Mouse (Mus musculus) hindbrain, embryonic 14.5 days (tissue): ENCODE measurements at regions not wholly inside any gene's neighbourhood (a gene's known extent, or its start where the extent isn't known, plus 50 kb on each side); places are given as distances from the start of the nearest gene placed in this dataset.

ENCODE experiments used
- ATAC-seq: fragments of 200-750 bp; cut with Nextera tagmentation; 2 replicates; pipeline ENCODE4 v1.8.0; 2017; ENCODE audit warnings: moderate number of reproducible peaks, mild to moderate bottlenecking, moderate TSS enrichment, moderate library complexity; ENCODE audit not compliant: low FRiP score
- DNase-seq: peaks from one replicate; pipeline ENCODE4 v3.0.0-alpha.2; 2015; ENCODE audit warnings: low spot score
- H3K27ac ChIP-seq: fragments of 300-500 bp; sonication (generic); 2 replicates; pipeline ENCODE4 v1.5.1; 2014; ENCODE audit warnings: mild to moderate bottlenecking, moderate library complexity
- H3K27me3 ChIP-seq: fragments of 300-500 bp; sonication (generic); 2 replicates; pipeline ENCODE4 v1.6.1; 2014; ENCODE audit warnings: mild to moderate bottlenecking, low read length, mixed read lengths; ENCODE audit not compliant: control insufficient read depth, insufficient read depth
- H3K36me3 ChIP-seq: fragments of 300-500 bp; sonication (generic); replicated peaks from 2 replicates; pipeline ENCODE4 v1.6.1; 2014; ENCODE audit not compliant: control insufficient read depth, insufficient read depth
- H3K4me1 ChIP-seq: fragments of 300-500 bp; sonication (generic); replicated peaks from 2 replicates; pipeline ENCODE4 v1.6.1; 2014; ENCODE audit warnings: antibody characterized with exemption, low read length, mixed read lengths; ENCODE audit not compliant: control insufficient read depth, insufficient read depth
- H3K4me2 ChIP-seq: fragments of 300-500 bp; sonication (generic); replicated peaks from 2 replicates; pipeline ENCODE4 v1.6.1; 2014; ENCODE audit warnings: mild to moderate bottlenecking, moderate library complexity
- H3K4me3 ChIP-seq: fragments of 300-500 bp; sonication (generic); replicated peaks from 2 replicates; pipeline ENCODE4 v1.5.1; 2014; ENCODE audit warnings: mild to moderate bottlenecking, low read length
- H3K9ac ChIP-seq: fragments of 300-500 bp; sonication (generic); 2 replicates; pipeline ENCODE4 v1.6.1; 2014
- H3K9me3 ChIP-seq: fragments of 300-500 bp; sonication (generic); 2 replicates; pipeline ENCODE4 v1.6.1; 2016; ENCODE audit warnings: low read length; ENCODE audit not compliant: control insufficient read depth
- WGBS: fragments of 180-500 bp; shearing (Covaris S2); extraction: QIAGEN DNeasy Blood & Tissue Kit; methylation state at CpG from one replicate; pipeline ENCODE4 v1.1.7; 2014; 5-methylcytosine and 5-hydroxymethylcytosine counted together

DNA sequence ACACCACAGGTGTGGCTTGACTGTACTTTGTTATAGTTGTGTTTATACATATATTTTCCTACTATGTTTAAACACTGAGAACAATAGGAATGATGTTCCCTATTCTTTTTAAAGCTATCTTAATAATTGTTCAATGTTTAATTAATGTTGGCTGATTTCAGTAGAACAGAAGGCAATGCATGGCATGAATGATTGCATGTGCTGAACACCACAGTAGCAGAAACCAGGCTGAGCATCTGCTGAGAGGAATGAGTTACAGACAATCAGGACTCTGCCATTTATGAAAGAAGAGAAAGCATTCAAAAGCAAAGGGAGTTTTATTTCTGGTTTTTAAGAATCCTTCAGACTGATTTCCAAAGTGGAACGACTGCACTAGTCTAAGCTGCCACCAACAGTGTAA lies 794.4 kb upstream of the Intu start:
- no peaks in the 10 kb centered on the region for H3K27me3 ChIP-seq
- no peaks in the 10 kb centered on the region for H3K4me1 ChIP-seq
- no peak overlapping the region for H3K27ac ChIP-seq
- H3K4me2 ChIP-seq = no peak overlapping the region
- WGBS = 69% methylated on average over 1 of the region's 1 CpGs
- H3K36me3 ChIP-seq = no peaks in the 10 kb centered on the region
- no peak for ATAC-seq
- no peak for DNase-seq
- H3K9ac ChIP-seq = no peak overlapping the region
- H3K4me3 ChIP-seq = no peak overlapping the region
- no peaks in the 10 kb centered on the region for H3K9me3 ChIP-seq

DNA sequence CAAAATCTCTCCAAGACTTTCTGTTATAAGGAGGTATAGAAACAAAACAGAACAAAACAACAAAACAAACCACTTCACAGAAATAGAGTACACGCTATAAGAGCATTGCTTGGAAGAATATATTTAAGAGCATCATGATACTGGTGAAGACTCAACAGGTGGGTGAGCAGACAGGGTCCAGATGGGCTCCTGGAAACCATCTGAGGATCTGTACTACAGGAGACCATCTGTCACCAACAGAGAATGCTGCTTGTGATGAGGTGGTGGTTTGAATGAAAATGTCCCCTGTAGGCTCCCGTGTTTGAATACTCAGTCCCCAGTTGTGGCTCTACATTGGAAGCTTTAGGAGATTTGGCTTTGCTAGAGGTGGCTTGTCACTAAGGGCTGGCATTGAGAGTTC lies 785.1 kb upstream of the Intu start:
- WGBS = 77% methylated on average over 2 of the region's 2 CpGs
- H3K27ac ChIP-seq = no peak overlapping the region
- no peak for DNase-seq
- no peak overlapping the region for H3K4me2 ChIP-seq
- H3K4me1 ChIP-seq = no peaks in the 10 kb centered on the region
- ATAC-seq = no peak
- no peaks in the 10 kb centered on the region for H3K36me3 ChIP-seq
- no peaks in the 10 kb centered on the region for H3K9me3 ChIP-seq
- H3K9ac ChIP-seq = no peak overlapping the region
- no peaks in the 10 kb centered on the region for H3K27me3 ChIP-seq
- no peak overlapping the region for H3K4me3 ChIP-seq

DNA sequence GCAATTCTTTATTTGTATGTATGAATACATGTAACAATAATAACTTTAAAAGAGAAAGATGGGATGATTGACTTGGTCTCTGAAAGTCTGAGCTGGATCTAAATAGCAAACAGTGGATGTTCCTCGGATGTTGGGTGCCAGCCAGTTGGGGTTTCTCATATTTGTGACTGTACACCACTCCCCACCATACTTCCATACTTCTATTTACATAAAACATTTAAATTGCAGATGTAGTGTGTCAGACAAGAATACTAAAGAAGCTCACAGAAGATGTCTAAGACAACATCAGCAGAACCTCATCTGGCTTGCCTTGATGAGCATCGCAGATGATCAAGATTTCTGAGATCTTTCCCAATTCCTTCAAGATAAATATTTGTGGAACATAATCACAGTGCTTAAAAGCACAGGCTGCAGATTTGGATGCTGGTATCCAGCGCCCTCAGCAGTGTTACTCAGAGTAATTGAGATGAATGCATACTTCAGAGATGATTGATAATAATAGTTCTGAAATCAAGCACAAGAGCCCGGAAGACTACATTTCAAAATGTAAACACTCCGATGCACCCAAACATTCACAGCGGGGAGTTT lies 762.0 kb upstream of the Intu start:
- Histone ChIP-seq H3K9ac (no peak overlapping the region), H3K4me3 (no peak overlapping the region), H3K4me2 (no peak overlapping the region), H3K9me3 (no peaks in the 10 kb centered on the region), H3K4me1 (no peaks in the 10 kb centered on the region), H3K27ac (no peak overlapping the region), H3K27me3 (no peaks in the 10 kb centered on the region), H3K36me3 (no peaks in the 10 kb centered on the region)
- DNase-seq (no peak), ATAC-seq (no peak)
- 87% methylated on average over 6 of the region's 6 CpGs for WGBS

GRCm38 (mm10) chr3:39776278-39777039 lies 754.6 kb upstream of the Intu start:
- 91% methylated on average over 7 of the region's 7 CpGs for WGBS
- Histone ChIP-seq H3K9ac (no peak overlapping the region), H3K27me3 (no peaks in the 10 kb centered on the region), H3K36me3 (no peaks in the 10 kb centered on the region), H3K9me3 (no peaks in the 10 kb centered on the region), H3K4me3 (no peak overlapping the region), H3K27ac (no peak overlapping the region), H3K4me1 (no peaks in the 10 kb centered on the region), H3K4me2 (no peak overlapping the region)
- ATAC-seq (no peak), DNase-seq (no peak)

DNA sequence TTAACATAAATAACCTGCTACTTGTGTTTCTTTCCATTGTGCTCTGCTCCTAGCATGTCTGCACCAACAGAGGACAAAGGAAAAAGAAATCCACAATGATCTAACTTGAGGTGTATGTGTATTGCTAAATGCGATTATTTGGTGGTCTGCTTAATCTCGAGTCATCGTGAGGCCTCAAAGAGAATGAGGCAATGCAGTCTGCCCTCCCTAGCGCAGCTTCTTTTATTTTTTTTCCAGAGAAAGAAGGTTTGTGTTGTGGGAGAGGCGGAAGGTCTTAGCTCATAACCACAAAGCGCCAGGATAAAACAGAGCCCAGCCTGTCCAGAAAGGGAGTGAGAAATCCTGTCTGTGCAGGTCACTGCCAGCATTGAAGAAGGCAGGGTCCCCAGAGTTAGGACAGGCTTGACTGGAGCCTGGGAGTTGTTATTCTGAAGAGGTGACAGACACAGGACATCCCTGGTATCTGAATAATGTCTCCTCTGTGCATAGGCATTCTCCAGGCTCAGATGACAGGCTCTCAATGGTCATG lies 751.3 kb upstream of the Intu start:
- WGBS = 57% methylated on average over 6 of the region's 6 CpGs
- ATAC-seq = no peak

GRCm38 (mm10) chr3:39780270-39780669 lies 750.8 kb upstream of the Intu start:
- Histone ChIP-seq H3K27me3 (no peaks in the 10 kb centered on the region), H3K4me2 (no peak overlapping the region), H3K36me3 (no peaks in the 10 kb centered on the region), H3K27ac (no peak overlapping the region), H3K9me3 (no peaks in the 10 kb centered on the region), H3K9ac (no peak overlapping the region), H3K4me1 (no peaks in the 10 kb centered on the region), H3K4me3 (no peak overlapping the region)
- no peak for ATAC-seq
- no peak for DNase-seq
- 54% methylated on average over 5 of the region's 5 CpGs for WGBS

More for the DNA sequence above, 751.3 kb upstream of the Intu start:
- no peaks in the 10 kb centered on the region for H3K9me3 ChIP-seq
- H3K27ac ChIP-seq = no peak overlapping the region
- DNase-seq = no peak
- no peaks in the 10 kb centered on the region for H3K4me1 ChIP-seq
- no peaks in the 10 kb centered on the region for H3K36me3 ChIP-seq
- no peaks in the 10 kb centered on the region for H3K27me3 ChIP-seq
- H3K4me2 ChIP-seq = no peak overlapping the region
- no peak overlapping the region for H3K4me3 ChIP-seq
- H3K9ac ChIP-seq = no peak overlapping the region

DNA sequence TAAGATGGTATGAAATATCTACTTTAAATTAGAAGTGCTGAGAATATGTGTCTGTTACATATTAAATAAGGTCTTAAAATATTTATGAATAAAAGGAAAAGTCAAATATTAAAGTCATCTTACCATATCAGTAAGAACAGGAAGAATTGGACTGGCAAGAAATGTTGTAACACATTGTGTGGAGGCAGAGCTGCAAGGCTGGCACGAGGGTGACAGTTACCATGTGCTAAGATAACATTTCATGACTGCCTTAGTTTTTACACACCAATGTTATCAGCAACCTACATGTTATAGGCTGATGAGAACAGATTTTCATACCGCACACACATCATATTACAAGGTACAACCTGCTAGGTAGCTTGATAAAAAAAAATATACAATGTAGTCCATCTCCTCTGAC lies 746.2 kb upstream of the Intu start:
- no peak overlapping the region for H3K4me2 ChIP-seq
- H3K36me3 ChIP-seq = no peaks in the 10 kb centered on the region
- H3K9ac ChIP-seq = no peak overlapping the region
- H3K9me3 ChIP-seq = no peaks in the 10 kb centered on the region
- H3K27me3 ChIP-seq = no peaks in the 10 kb centered on the region
- no peaks in the 10 kb centered on the region for H3K4me1 ChIP-seq
- H3K4me3 ChIP-seq = no peak overlapping the region
- no peak for ATAC-seq
- DNase-seq = no peak
- WGBS = 92% methylated on average over 2 of the region's 2 CpGs
- H3K27ac ChIP-seq = no peak overlapping the region

DNA sequence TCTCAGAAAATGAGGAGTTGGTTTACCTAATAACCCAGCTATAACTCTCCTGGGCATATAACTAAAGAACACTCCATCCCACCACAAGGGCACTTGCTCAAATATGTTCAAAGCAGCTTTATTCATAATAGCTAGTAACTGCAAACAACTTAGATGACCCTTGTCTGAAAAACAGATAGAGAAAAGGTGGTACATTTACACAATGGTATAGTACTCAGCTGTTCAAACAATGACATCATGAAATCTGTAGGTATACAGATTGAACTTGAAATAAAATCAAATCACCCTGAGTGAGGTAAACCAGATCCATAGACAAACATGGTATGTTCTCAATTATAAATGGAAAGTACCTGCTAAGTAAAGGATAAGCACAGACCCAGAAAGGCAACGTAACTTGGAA lies 721.5 kb upstream of the Intu start:
- Histone ChIP-seq H3K9ac (no peak overlapping the region), H3K36me3 (no peaks in the 10 kb centered on the region), H3K4me1 (no peaks in the 10 kb centered on the region), H3K27me3 (no peaks in the 10 kb centered on the region), H3K4me2 (no peak overlapping the region), H3K9me3 (no peaks in the 10 kb centered on the region), H3K27ac (no peak overlapping the region), H3K4me3 (no peak overlapping the region)
- WGBS = 89% methylated on average over 1 of the region's 1 CpGs
- no peak for ATAC-seq
- no peak for DNase-seq

GRCm38 (mm10) chr3:39814814-39815213 lies 716.3 kb upstream of the Intu start:
- Histone ChIP-seq H3K9me3 (no peaks in the 10 kb centered on the region), H3K4me1 (no peaks in the 10 kb centered on the region), H3K9ac (no peak overlapping the region), H3K27ac (no peak overlapping the region), H3K4me2 (no peak overlapping the region), H3K4me3 (no peak overlapping the region), H3K36me3 (no peaks in the 10 kb centered on the region), H3K27me3 (no peaks in the 10 kb centered on the region)
- ATAC-seq (peak; percentile 46; the same call in 1 of the 2 replicates), DNase-seq (peak; percentile 83)
- 27% methylated on average over 6 of the region's 6 CpGs for WGBS
